ENCODE assay signal across 7 mouse cellular contexts in genomic region chr9:121477305-121477911, GRCm38 (mm10). TPM values are rescaled to one million over a fixed set of nuclear protein-coding genes. Genes with fewer than 3 reads are reported as not detected.
DNase-seq lines count a peak whose midpoint lies in the region; ATAC-seq lines count a peak whose summit lies in the region.

No protein-coding gene starts in this region.

- H3K4me2 ChIP-seq in hindbrain, embryonic 15.5 days: peak overlapping the region; percentile 43

- no peak overlapping the region for H3K4me3 ChIP-seq in hindbrain, embryonic 15.5 days

- no peaks in the 10 kb centered on the region for H3K9me3 ChIP-seq in hindbrain, embryonic 15.5 days

- H3K27me3 ChIP-seq in hindbrain, embryonic 15.5 days: no peaks in the 10 kb centered on the region

- no peak overlapping the region for H3K27ac ChIP-seq in hindbrain, embryonic 15.5 days (replicated peaks)

- peaks cover 11% of the 10 kb centered on the region for H3K36me3 ChIP-seq in hindbrain, embryonic 15.5 days

- ATAC-seq in frontal cortex, adult (ENCODE audit: low TSS enrichment): peak; percentile 42
- ATAC-seq in hindbrain, embryonic 15.5 days (ENCODE audit: low FRiP score, low read depth): peak; percentile 68
- ATAC-seq in megakaryocyte progenitor cell, adult 5-6 weeks (replicated peaks; ENCODE audit: poor library complexity): peak; percentile 63

- 12% methylated on average over 15 of the region's 15 CpGs for WGBS in hindbrain, embryonic 15.5 days

- no peak overlapping the region for H3K9ac ChIP-seq in hindbrain, embryonic 15.5 days

- peaks cover 4% of the 10 kb centered on the region for H3K4me1 ChIP-seq in hindbrain, embryonic 15.5 days (replicated peaks)

- DNase-seq in ZHBTc4 (ENCODE audit: low read depth, low spot score): peak; percentile 82
- DNase-seq in cerebellum, adult 9-10 months: peak; percentile 80
- DNase-seq in layer of hippocampus, postnatal 36 days: peak; percentile 71 to 72
- DNase-seq in right cerebral cortex, postnatal 25 days: peak; percentile 66

RNA-seq across cellular contexts. Expression of gene Cck, which starts 18.1 kb away (rescaled TPM):
- polyA plus RNA-seq in hindbrain, embryonic 15.5 days (2015; fragmentation: Nextera tagmentation; extraction: Ambion mirVana): 70.3 and 71.8 TPM in 2 replicates
- total RNA-seq in layer of hippocampus, postnatal 36 days (2021): 100 to 1,000 TPM; 678 to 800 TPM
- total RNA-seq in megakaryocyte progenitor cell, adult 5-6 weeks (2015): not detected in 2 replicates
- not detected in 2 replicates for total RNA-seq in megakaryocyte progenitor cell, adult 5-6 weeks (2017)

Comparison
In these comparisons a context has a peak if more than half of its experiments do, and no peak if none do; other contexts are left out.
1. RNA of gene Cck, which starts 18.1 kb away (total RNA-seq): 678 to 800 TPM in layer of hippocampus, postnatal 36 days; not detected in megakaryocyte progenitor cell, adult 5-6 weeks; every median in the first group is over 100 times any median in the second.
2. Peak in every context shown above with its lines, with median percentiles within 50 percentile points of each other: DNase-seq and ATAC-seq.